Mouse (Mus musculus) MEL (cell line): ENCODE results near the gene Insm1. TPM values are rescaled to one million over a fixed set of nuclear protein-coding genes. Genes with fewer than 3 reads are reported as not detected.

ENCODE experiments used
- DNase-seq: peaks from one replicate; pipeline ENCODE4 v3.0.0; 2011; ENCODE audit warnings: low read depth, low spot score
- H3K27ac ChIP-seq: 2 replicates; pipeline ENCODE4 v1.5.1; 2012; ENCODE audit warnings: low read depth, mild to moderate bottlenecking, control low read depth, low read length, moderate library complexity; ENCODE audit not compliant: control insufficient read depth
- H3K27me3 ChIP-seq, 2 experiments: fragments of 150-350 bp in 1 of 2; sonication (generic) in 1 of 2; 2 replicates each; pipeline ENCODE4 v1.6.1; 2012; ENCODE audit warnings: low read length in 2 of 2, mild to moderate bottlenecking in 2 of 2, improper control_type of control experiment in 1 of 2, moderate library complexity in 1 of 2; ENCODE audit not compliant: insufficient read depth in 2 of 2, control insufficient read depth in 1 of 2
- H3K36me3 ChIP-seq, 2 experiments: 2 replicates each; pipeline ENCODE4 v1.6.1; 2012 to 2014; ENCODE audit warnings: low read length in 2 of 2, improper control_type of control experiment in 1 of 2, inconsistent platforms in 1 of 2, mild to moderate bottlenecking in 1 of 2; ENCODE audit not compliant: insufficient read depth in 2 of 2, control insufficient read depth in 1 of 2
- H3K4me1 ChIP-seq, 2 experiments: fragments of 150-350 bp in 1 of 2; sonication (generic) in 1 of 2; 2 replicates each; pipeline ENCODE4 v1.6.1; 2012; ENCODE audit warnings: low read length in 2 of 2, improper control_type of control experiment in 1 of 2, mild to moderate bottlenecking in 1 of 2; ENCODE audit not compliant: insufficient read depth in 2 of 2, control insufficient read depth in 1 of 2
- H3K4me3 ChIP-seq, 2 experiments: fragments of 150-350 bp in 1 of 2; sonication (generic) in 1 of 2; 2 replicates each; pipeline ENCODE4 v1.5.1; 2012; ENCODE audit warnings: low read depth in 2 of 2, low read length in 2 of 2, mild to moderate bottlenecking in 2 of 2, moderate library complexity in 2 of 2, control low read depth in 1 of 2, improper control_type of control experiment in 1 of 2; ENCODE audit not compliant: control insufficient read depth in 1 of 2, insufficient read depth in 1 of 2
- H3K79me2 ChIP-seq: 2 replicates; pipeline ENCODE4 v1.6.1; 2012; ENCODE audit warnings: mild to moderate bottlenecking, low read length, moderate library complexity; ENCODE audit not compliant: control insufficient read depth, poor library complexity, insufficient read depth
- H3K9ac ChIP-seq: 2 replicates; pipeline ENCODE4 v1.6.1; 2012; ENCODE audit warnings: low read depth, mild to moderate bottlenecking, control low read depth, low read length, moderate library complexity; ENCODE audit not compliant: control insufficient read depth, poor library complexity, severe bottlenecking
- H3K9me3 ChIP-seq: fragments of 150-350 bp; sonication (generic); replicated peaks from 2 replicates; pipeline ENCODE4 v1.6.1; 2012; ENCODE audit warnings: mild to moderate bottlenecking, low read length, improper control_type of control experiment, moderate library complexity; ENCODE audit not compliant: insufficient read depth
- CHD2 ChIP-seq: IDR thresholded peaks from 2 replicates; pipeline ENCODE4 v1.6.1; 2011; ENCODE audit warnings: low read length, improper control_type of control experiment
- GATA1 ChIP-seq: IDR thresholded peaks from 2 replicates; pipeline ENCODE4 v1.6.1; 2011; ENCODE audit warnings: low read depth, low read length, improper control_type of control experiment
- JUND ChIP-seq: IDR thresholded peaks from 2 replicates; pipeline ENCODE4 v1.6.1; 2011; ENCODE audit warnings: low read depth, mild to moderate bottlenecking, improper control_type of control experiment, low read length
- KAT2A ChIP-seq: conservative IDR thresholded peaks from 2 replicates; pipeline ENCODE4 v1.6.1; 2012; ENCODE audit warnings: low read depth, low read length, improper control_type of control experiment, inconsistent platforms
- MYB ChIP-seq: IDR thresholded peaks from 2 replicates; pipeline ENCODE4 v1.6.1; 2011; ENCODE audit warnings: mild to moderate bottlenecking, low read depth, low read length, improper control_type of control experiment
- NRF1 ChIP-seq: IDR thresholded peaks from 2 replicates; pipeline ENCODE4 v1.6.1; 2014; ENCODE audit warnings: low read depth, mild to moderate bottlenecking, inconsistent platforms, low read length, improper control_type of control experiment, moderate library complexity; ENCODE audit not compliant: poor library complexity, insufficient read depth, severe bottlenecking
- POLR2AphosphoS5 ChIP-seq: IDR thresholded peaks from 2 replicates; pipeline ENCODE4 v1.6.1; 2012; ENCODE audit warnings: low read depth, borderline replicate concordance, mild to moderate bottlenecking, inconsistent platforms, low read length, moderate library complexity, mixed read lengths
- RAD21 ChIP-seq: IDR thresholded peaks from 2 replicates; pipeline ENCODE4 v1.6.1; 2011; ENCODE audit warnings: mild to moderate bottlenecking, low read depth, low read length, improper control_type of control experiment
- RCOR1 ChIP-seq: IDR thresholded peaks from 2 replicates; pipeline ENCODE4 v1.6.1; 2012; ENCODE audit warnings: low read depth, mild to moderate bottlenecking, inconsistent platforms, low read length, improper control_type of control experiment
- SIN3A ChIP-seq: IDR thresholded peaks from 2 replicates; pipeline ENCODE4 v1.6.1; 2012; ENCODE audit warnings: low read length, improper control_type of control experiment, inconsistent platforms
- SMC3 ChIP-seq: IDR thresholded peaks from 2 replicates; pipeline ENCODE4 v1.6.1; 2011; ENCODE audit warnings: low read depth, low read length, improper control_type of control experiment
- TBP ChIP-seq: IDR thresholded peaks from 2 replicates; pipeline ENCODE4 v1.8.0; 2011; ENCODE audit warnings: low read depth, low read length, improper control_type of control experiment
- TCF12 ChIP-seq: IDR thresholded peaks from 2 replicates; pipeline ENCODE4 v1.6.1; 2014; ENCODE audit warnings: low read depth, mild to moderate bottlenecking, inconsistent platforms, low read length, improper control_type of control experiment, moderate library complexity
- polyA plus RNA-seq, 2 experiments: library from polyadenylated mRNA; stranded (reverse) in 1 of 2; unstranded in 1 of 2; fragments of >175 nt in 1 of 2; fragments of >200 nt in 1 of 2; gene quantifications; 2 replicates each; pipeline versions ENCODE4 v1.2.1 to v1.2.4; 2012; ENCODE audit warnings: low replicate concordance in 2 of 2, low read depth in 1 of 2; ENCODE audit not compliant: insufficient read length in 2 of 2, insufficient read depth in 1 of 2, missing spikeins in 1 of 2
- total RNA-seq: library from RNA; depleted of rRNA; stranded (reverse); fragments of 300-350 nt; gene quantifications from 2 replicates; pipeline ENCODE4 v1.2.3, GENCODE M21; 2012

Insm1 gene
- total and polyA plus RNA-seq, 3 experiments = not detected

- Histone ChIP-seq H3K27me3 (no peaks in the 10 kb centered on the region), H3K4me1 (no peaks in the 10 kb centered on the region)
Observed at GRCm38 (mm10) chr2:146221929-146222278, 183 bp downstream of the Insm1 start.

GRCm38 (mm10) chr2:146222279-146223175 is 806 bp downstream of the Insm1 start:
- no peak overlapping the region for H3K9ac ChIP-seq
- H3K27ac ChIP-seq = no peak overlapping the region
- no peaks in the 10 kb centered on the region for H3K27me3 ChIP-seq
- TF ChIP-seq GATA1 (no peak), SMC3 (no peak), RAD21 (no peak), JUND (no peak), POLR2AphosphoS5 (no peak), CHD2 (no peak), NRF1 (no peak)
- no peak for DNase-seq
- H3K79me2 ChIP-seq = no peaks in the 10 kb centered on the region
- no peak overlapping the region for H3K4me3 ChIP-seq
- no peaks in the 10 kb centered on the region for H3K4me1 ChIP-seq
- no peaks in the 10 kb centered on the region for H3K9me3 ChIP-seq
- no peaks in the 10 kb centered on the region for H3K36me3 ChIP-seq

More at GRCm38 (mm10) chr2:146221929-146222278, 183 bp downstream of the Insm1 start:
- Histone ChIP-seq H3K79me2 (no peaks in the 10 kb centered on the region), H3K4me3 (no peak overlapping the region), H3K9ac (no peak overlapping the region), H3K27ac (no peak overlapping the region), H3K9me3 (no peaks in the 10 kb centered on the region), H3K36me3 (no peaks in the 10 kb centered on the region)
- TF ChIP-seq MYB = no peak
- TF ChIP-seq RAD21 = no peak
- TF ChIP-seq KAT2A = no peak
- no peak for TF ChIP-seq SIN3A
- TF ChIP-seq TBP = no peak
- no peak for TF ChIP-seq TCF12
- no peak for TF ChIP-seq RCOR1
- no peak for DNase-seq
